Mouse (Mus musculus) intestine, embryonic 14.5 days (tissue): ENCODE measurements at regions not wholly inside any gene's neighbourhood (a gene's known extent, or its start where the extent isn't known, plus 50 kb on each side); places are given as distances from the start of the nearest gene placed in this dataset.

Source experiments
- ATAC-seq: fragments of 200-750 bp; cut with Nextera tagmentation; replicated peaks from 2 replicates; pipeline ENCODE4 v1.8.0; 2017; ENCODE audit warnings: low read depth, moderate number of reproducible peaks, moderate TSS enrichment, moderate library complexity; ENCODE audit not compliant: low FRiP score, low TSS enrichment
- DNase-seq: peaks from one replicate; pipeline ENCODE4 v3.0.0-alpha.2; 2018; ENCODE audit warnings: low spot score
- H3K27ac ChIP-seq: fragments of 300-500 bp; sonication (generic); 2 replicates; pipeline ENCODE4 v1.5.1; 2014; ENCODE audit warnings: low read depth, mild to moderate bottlenecking, control low read depth
- H3K27me3 ChIP-seq: fragments of 300-500 bp; sonication (generic); replicated peaks from 2 replicates; pipeline ENCODE4 v1.6.1; 2014; ENCODE audit warnings: low read length, control low read depth; ENCODE audit not compliant: control insufficient read depth, insufficient read depth
- H3K36me3 ChIP-seq: fragments of 300-500 bp; sonication (generic); 2 replicates; pipeline ENCODE4 v1.6.1; 2014; ENCODE audit warnings: low read length, control low read depth; ENCODE audit not compliant: control insufficient read depth, insufficient read depth
- H3K4me1 ChIP-seq: fragments of 300-500 bp; sonication (generic); replicated peaks from 2 replicates; pipeline ENCODE4 v1.6.1; 2014; ENCODE audit warnings: low read length, control low read depth, mixed read lengths; ENCODE audit not compliant: control insufficient read depth, insufficient read depth
- H3K4me2 ChIP-seq: fragments of 300-500 bp; sonication (generic); 2 replicates; pipeline ENCODE4 v1.6.1; 2014; ENCODE audit warnings: low read length
- H3K4me3 ChIP-seq: fragments of 300-500 bp; sonication (generic); 2 replicates; pipeline ENCODE4 v1.5.1; 2014; ENCODE audit warnings: low read depth, low read length, control low read depth, mixed read lengths
- H3K9ac ChIP-seq: fragments of 300-500 bp; sonication (generic); 2 replicates; pipeline ENCODE4 v1.6.1; 2014; ENCODE audit warnings: mild to moderate bottlenecking, low read length
- H3K9me3 ChIP-seq: fragments of 300-500 bp; sonication (generic); 2 replicates; pipeline ENCODE4 v1.6.1; 2016; ENCODE audit warnings: low read length, control low read depth; ENCODE audit not compliant: control insufficient read depth
- WGBS: fragments of 180-500 bp; shearing (Covaris S2); extraction: QIAGEN DNeasy Blood & Tissue Kit; methylation state at CpG from one replicate; pipeline ENCODE4 v1.1.7; 2014; 5-methylcytosine and 5-hydroxymethylcytosine counted together

- ATAC-seq, result peak; percentile 19; the same call in 1 of the 2 replicates
- Histone ChIP-seq H3K9me3 (no peaks in the 10 kb centered on the region), H3K9ac (no peak overlapping the region), H3K4me1 (0 out of 2 replicates have a peak, but pooled peaks cover 6% of the 10 kb centered on the region), H3K27ac (no peak overlapping the region), H3K4me2 (no peak overlapping the region), H3K36me3 (no peaks in the 10 kb centered on the region), H3K4me3 (no peak overlapping the region), H3K27me3 (0 out of 2 replicates have a peak, but pooled peaks cover 2% of the 10 kb centered on the region)
- 18% methylated on average over 4 of the region's 4 CpGs for WGBS
- no peak for DNase-seq
Measured at GRCm38 (mm10) chr11:112106891-112107290, 675.1 kb upstream of the Sox9 start.

GRCm38 (mm10) chr11:112107314-112107713 lies 674.7 kb upstream of the Sox9 start:
- Histone ChIP-seq H3K27ac (no peak overlapping the region), H3K9ac (no peak overlapping the region), H3K4me3 (no peak overlapping the region), H3K9me3 (no peaks in the 10 kb centered on the region), H3K36me3 (no peaks in the 10 kb centered on the region), H3K27me3 (0 out of 2 replicates have a peak, but pooled peaks cover 2% of the 10 kb centered on the region), H3K4me1 (0 out of 2 replicates have a peak, but pooled peaks cover 6% of the 10 kb centered on the region), H3K4me2 (no peak overlapping the region)
- 30% methylated on average over 7 of the region's 7 CpGs for WGBS
- ATAC-seq (peak; percentile 55; the same call in 1 of the 2 replicates), DNase-seq (no peak)

- H3K4me3 ChIP-seq, result no peak overlapping the region
- no peak overlapping the region for H3K9ac ChIP-seq
- no peak overlapping the region for H3K4me2 ChIP-seq
- ATAC-seq, result no peak
- no peaks in the 10 kb centered on the region for H3K4me1 ChIP-seq
- no peak overlapping the region for H3K27ac ChIP-seq
- no peak for DNase-seq
- no peaks in the 10 kb centered on the region for H3K27me3 ChIP-seq
- H3K9me3 ChIP-seq, result no peaks in the 10 kb centered on the region
- H3K36me3 ChIP-seq, result no peaks in the 10 kb centered on the region
- 91% methylated on average over 6 of the region's 6 CpGs for WGBS
Measured at GRCm38 (mm10) chr11:112121026-112121425, 661.0 kb upstream of the Sox9 start.

GRCm38 (mm10) chr11:112121831-112122230 lies 660.2 kb upstream of the Sox9 start:
- WGBS, result 58% methylated on average over 5 of the region's 5 CpGs
- no peaks in the 10 kb centered on the region for H3K27me3 ChIP-seq
- ATAC-seq (no peak), DNase-seq (no peak)
- H3K36me3 ChIP-seq, result no peaks in the 10 kb centered on the region
- no peak overlapping the region for H3K4me2 ChIP-seq
- H3K9ac ChIP-seq, result no peak overlapping the region
- no peak overlapping the region for H3K4me3 ChIP-seq
- H3K27ac ChIP-seq, result no peak overlapping the region
- H3K9me3 ChIP-seq, result no peaks in the 10 kb centered on the region
- no peaks in the 10 kb centered on the region for H3K4me1 ChIP-seq

- H3K9ac ChIP-seq, result no peak overlapping the region
- 36% methylated on average over 12 of the region's 12 CpGs for WGBS
- no peaks in the 10 kb centered on the region for H3K4me1 ChIP-seq
- H3K4me3 ChIP-seq, result no peak overlapping the region
- no peaks in the 10 kb centered on the region for H3K36me3 ChIP-seq
- H3K4me2 ChIP-seq, result 0 out of 2 replicates have a peak overlapping the region, but pooled peaks have one; percentile 18
- H3K27ac ChIP-seq, result no peak overlapping the region
- H3K9me3 ChIP-seq, result no peaks in the 10 kb centered on the region
- H3K27me3 ChIP-seq, result no peaks in the 10 kb centered on the region
- no peak for DNase-seq
- ATAC-seq, result no peak
Measured at GRCm38 (mm10) chr11:112125249-112125933, 656.6 kb upstream of the Sox9 start.

GRCm38 (mm10) chr11:112130090-112130489 lies 651.9 kb upstream of the Sox9 start:
- ATAC-seq (no peak), DNase-seq (no peak)
- no peak overlapping the region for H3K4me2 ChIP-seq
- no peak overlapping the region for H3K4me3 ChIP-seq
- no peaks in the 10 kb centered on the region for H3K36me3 ChIP-seq
- WGBS, result 73% methylated on average over 4 of the region's 4 CpGs
- no peaks in the 10 kb centered on the region for H3K4me1 ChIP-seq
- no peaks in the 10 kb centered on the region for H3K27me3 ChIP-seq
- H3K9ac ChIP-seq, result no peak overlapping the region
- no peaks in the 10 kb centered on the region for H3K9me3 ChIP-seq
- no peak overlapping the region for H3K27ac ChIP-seq

- H3K27me3 ChIP-seq, result no peaks in the 10 kb centered on the region
- H3K4me3 ChIP-seq, result no peak overlapping the region
- H3K36me3 ChIP-seq, result no peaks in the 10 kb centered on the region
- H3K9ac ChIP-seq, result no peak overlapping the region
- no peak for ATAC-seq
- no peak overlapping the region for H3K4me2 ChIP-seq
- H3K27ac ChIP-seq, result no peak overlapping the region
- H3K9me3 ChIP-seq, result no peaks in the 10 kb centered on the region
- H3K4me1 ChIP-seq, result no peaks in the 10 kb centered on the region
- no peak for DNase-seq
- 20% methylated on average over 8 of the region's 8 CpGs for WGBS
Measured at GRCm38 (mm10) chr11:112137401-112138020, 644.5 kb upstream of the Sox9 start.

- H3K27me3 ChIP-seq, result no peaks in the 10 kb centered on the region
- H3K4me1 ChIP-seq, result no peaks in the 10 kb centered on the region
- H3K4me3 ChIP-seq, result no peak overlapping the region
- H3K4me2 ChIP-seq, result no peak overlapping the region
- DNase-seq, result no peak
- H3K9ac ChIP-seq, result no peak overlapping the region
- no peak for ATAC-seq
- no peaks in the 10 kb centered on the region for H3K36me3 ChIP-seq
- WGBS, result 91% methylated on average over 9 of the region's 9 CpGs
- H3K9me3 ChIP-seq, result no peaks in the 10 kb centered on the region
- H3K27ac ChIP-seq, result no peak overlapping the region
Measured at GRCm38 (mm10) chr11:112140058-112140457, 642.0 kb upstream of the Sox9 start.

- no peak overlapping the region for H3K4me3 ChIP-seq
- no peak for ATAC-seq
- 90% methylated on average over 4 of the region's 4 CpGs for WGBS
Measured at GRCm38 (mm10) chr11:112140495-112140894, 641.5 kb upstream of the Sox9 start.

More at GRCm38 (mm10) chr11:112140495-112140894, 641.5 kb upstream of the Sox9 start:
- Histone ChIP-seq H3K4me2 (no peak overlapping the region), H3K4me1 (no peaks in the 10 kb centered on the region), H3K9ac (no peak overlapping the region), H3K27ac (no peak overlapping the region), H3K27me3 (no peaks in the 10 kb centered on the region), H3K36me3 (no peaks in the 10 kb centered on the region), H3K9me3 (no peaks in the 10 kb centered on the region)
- no peak for DNase-seq
